Comparison of ENCODE assay signal across 8 mouse cellular contexts in genomic region chr10:121309123-121309655, GRCm38 (mm10). TPM values are rescaled to one million over a fixed set of nuclear protein-coding genes. Genes with fewer than 3 reads are reported as not detected.
A peak's percentile ranks its signal among the peaks of the same experiment; 100 is the strongest.
DNase-seq lines count a peak whose midpoint lies in the region; ATAC-seq lines count a peak whose summit lies in the region.

No protein-coding gene starts in this region.

- peaks cover 33% of the 10 kb centered on the region for H3K27me3 ChIP-seq in embryonic facial prominence, embryonic 14.5 days (replicated peaks; ENCODE audit: control insufficient read depth, insufficient read depth, low read length)
- H3K27me3 ChIP-seq in splenic B cell, adult 2 months (ENCODE audit: control insufficient read depth, insufficient read depth, low read length, poor library complexity, severe bottlenecking) = no peaks in the 10 kb centered on the region

- H3K9ac ChIP-seq in embryonic facial prominence, embryonic 14.5 days (ENCODE audit: low read depth, low read length) = no peak overlapping the region

- H3K9me3 ChIP-seq in embryonic facial prominence, embryonic 14.5 days (ENCODE audit: control insufficient read depth, low read length) = no peaks in the 10 kb centered on the region

- H3K4me1 ChIP-seq in embryonic facial prominence, embryonic 14.5 days (ENCODE audit: control insufficient read depth, insufficient read depth, low read length) = peaks cover 8% of the 10 kb centered on the region

- peak overlapping the region; percentile 98 for H3K4me2 ChIP-seq in embryonic facial prominence, embryonic 14.5 days (ENCODE audit: low read depth, low read length)

- H3K4me3 ChIP-seq in embryonic facial prominence, embryonic 14.5 days (ENCODE audit: low read depth, low read length) = peak overlapping the region; percentile 68; the same call in 1 of the 2 replicates

- no peaks in the 10 kb centered on the region for H3K36me3 ChIP-seq in embryonic facial prominence, embryonic 14.5 days (ENCODE audit: control insufficient read depth, insufficient read depth, low read length)
- H3K36me3 ChIP-seq in splenic B cell, adult 2 months (ENCODE audit: control insufficient read depth, insufficient read depth, low read length, poor library complexity, severe bottlenecking) = no peaks in the 10 kb centered on the region

- no peak overlapping the region for H3K27ac ChIP-seq in embryonic facial prominence, embryonic 14.5 days (replicated peaks; ENCODE audit: low read depth, low read length)

- 18% methylated on average over 11 of the region's 11 CpGs for WGBS in embryonic facial prominence, embryonic 14.5 days

- 0 out of 2 replicates have a peak, but pooled peaks have one; percentile 1 for ATAC-seq in embryonic facial prominence, embryonic 14.5 days (ENCODE audit: low read depth)

- DNase-seq in ovary, postnatal 36 days (ENCODE audit: low spot score) = peak; percentile 12
- no peak for DNase-seq in ovary, adult 18-20 months (ENCODE audit: low spot score)
- peak; percentile 71 for DNase-seq in embryonic facial prominence, embryonic 14.5 days (ENCODE audit: low spot score)
- DNase-seq in kidney, postnatal 14 days = peak; percentile 30
- DNase-seq in splenic B cell, adult 2 months (ENCODE audit: low read depth, low spot score) = peak; percentile 20
- no peak for DNase-seq in gastrocnemius, postnatal 25 days
- no peak for DNase-seq in natural killer cell, adult 2 months (ENCODE audit: low spot score in 2 of 2)
- DNase-seq in spleen, postnatal 4 days (ENCODE audit: low spot score in 2 of 2) = no peak

RNA-seq across cellular contexts. Expression of gene Tbc1d30, which starts 41.9 kb away (rescaled TPM):
- 2.2 and 3.6 TPM in 2 replicates for polyA plus RNA-seq in embryonic facial prominence, embryonic 14.5 days (2014; fragmentation: Nextera tagmentation; extraction: Ambion mirVana)
- under 1 TPM; 0.13 to 0.38 TPM for total RNA-seq in gastrocnemius, postnatal 25 days (2021)

RNA-seq across cellular contexts. Expression of gene Gns, which starts 55.7 kb away (rescaled TPM):
- polyA plus RNA-seq in embryonic facial prominence, embryonic 14.5 days (2014; fragmentation: Nextera tagmentation; extraction: Ambion mirVana) = 58.8 and 61.2 TPM in 2 replicates
- 10 to 100 TPM; 27.1 to 30.5 TPM for total RNA-seq in gastrocnemius, postnatal 25 days (2021)

Comparison
In these comparisons a context has a peak if more than half of its experiments do, and no peak if none do; other contexts are left out.
1. DNase-seq: peak in ovary, postnatal 36 days (single experiment), embryonic facial prominence, embryonic 14.5 days (single experiment), kidney, postnatal 14 days (single experiment) and splenic B cell, adult 2 months (single experiment); none in ovary, adult 18-20 months (single experiment), gastrocnemius, postnatal 25 days (single experiment), natural killer cell, adult 2 months (0 of 2) and spleen, postnatal 4 days (0 of 2).